Mouse (Mus musculus) lung, postnatal 0 days (tissue): ENCODE data around the gene Ltbp2.

Source experiments
- CTCF ChIP-seq: IDR thresholded peaks from 2 replicates; pipeline ENCODE4 v1.5.1; 2016; ENCODE audit warnings: antibody characterized with exemption, mild to moderate bottlenecking
- EP300 ChIP-seq: IDR thresholded peaks from 2 replicates; pipeline ENCODE4 v1.6.1; 2016; ENCODE audit warnings: antibody characterized with exemption, mild to moderate bottlenecking, control low read depth

DNA sequence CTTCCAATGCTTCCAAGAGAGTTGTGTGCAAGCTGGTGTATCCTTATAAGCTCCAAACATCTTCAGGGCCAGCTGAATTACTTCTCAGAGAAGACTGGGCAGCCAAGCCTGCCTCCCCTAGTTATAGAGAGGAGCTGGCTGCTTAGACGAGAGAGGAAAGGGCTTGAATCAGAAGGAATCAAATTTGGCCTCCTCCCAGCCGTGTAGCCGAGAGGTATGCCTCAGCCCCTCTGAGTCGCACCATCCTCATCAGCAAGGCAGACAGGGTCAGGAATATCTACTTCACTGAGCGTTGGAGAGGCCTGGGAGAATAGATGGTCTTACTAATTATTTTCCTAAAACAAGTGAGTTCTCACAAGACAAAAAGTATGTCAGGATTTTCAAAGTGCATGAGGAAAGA lies 40.7 kb downstream of the Ltbp2 start:
- no peak for TF ChIP-seq CTCF
- no peak for TF ChIP-seq EP300
